Mouse (Mus musculus) testis, adult 2 months (tissue): ENCODE measurements around the gene Ank3.

ENCODE experiments used
- CTCF ChIP-seq: fragments of 200-500 bp; IDR thresholded peaks from 2 replicates; pipeline ENCODE4 v1.5.1; 2012; ENCODE audit warnings: low read depth, mild to moderate bottlenecking, inconsistent platforms, low read length, moderate library complexity; ENCODE audit not compliant: control insufficient read depth, insufficient read depth, insufficient replicate concordance
- POLR2A ChIP-seq: fragments of 200-500 bp; IDR thresholded peaks from 2 replicates; pipeline ENCODE4 v1.6.1; 2012; ENCODE audit warnings: low read depth, mild to moderate bottlenecking, inconsistent platforms, low read length, moderate library complexity; ENCODE audit not compliant: control insufficient read depth

DNA sequence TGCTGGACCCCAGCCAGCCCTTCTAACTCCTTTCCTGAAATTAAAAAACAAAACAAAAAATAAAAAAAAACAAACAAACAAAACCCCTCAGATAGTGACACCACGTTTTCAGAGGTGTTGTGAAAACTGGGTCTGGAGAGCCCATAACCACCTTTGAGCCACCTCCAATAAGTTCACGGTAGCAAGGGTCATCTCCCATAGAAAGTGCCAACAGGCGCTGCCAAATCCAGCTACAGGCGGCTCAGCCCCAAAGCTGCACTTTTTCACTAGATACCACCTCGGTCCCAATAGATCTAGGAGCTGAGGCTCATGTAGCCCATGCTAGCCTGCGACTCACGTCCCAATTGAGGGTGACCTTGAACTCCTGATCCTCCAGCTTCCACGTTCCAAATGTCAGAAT, 547.7 kb downstream of the Ank3 start:
- TF ChIP-seq CTCF (no peak), POLR2A (no peak)
